Mouse (Mus musculus) fibroblast of lung, adult 2 months (primary cell): Measurements from ENCODE around the gene Gm49353.

Experiments
- DNase-seq: peaks from one replicate; pipeline ENCODE4 v3.0.0-alpha.2; 2011; ENCODE audit warnings: low read depth

Gene Gm49353

DNA sequence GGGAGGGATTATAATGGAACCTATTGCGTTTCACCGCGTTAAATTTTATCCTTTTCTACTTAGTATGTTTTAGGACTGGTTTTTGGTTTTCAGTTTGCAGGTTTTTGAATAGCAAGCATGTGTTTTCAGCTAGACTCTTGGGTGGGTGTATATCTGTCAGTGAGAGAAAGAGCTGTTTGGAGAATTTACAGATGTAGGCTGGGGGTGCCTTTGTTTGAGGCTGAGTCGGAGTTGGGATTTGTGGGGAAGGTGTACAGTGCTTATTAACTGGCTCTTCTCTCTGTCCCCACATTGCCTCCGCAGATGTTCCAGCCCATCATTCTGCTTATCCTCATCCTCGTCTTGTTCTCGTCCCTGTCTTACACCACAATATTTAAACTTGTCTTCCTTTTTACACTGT lies at the start of gene Gm49353:
Gene Gm49353, plus strand, starts transcription at position 313 of the 400 bp plus-strand sequence.
- no peak for DNase-seq

DNA sequence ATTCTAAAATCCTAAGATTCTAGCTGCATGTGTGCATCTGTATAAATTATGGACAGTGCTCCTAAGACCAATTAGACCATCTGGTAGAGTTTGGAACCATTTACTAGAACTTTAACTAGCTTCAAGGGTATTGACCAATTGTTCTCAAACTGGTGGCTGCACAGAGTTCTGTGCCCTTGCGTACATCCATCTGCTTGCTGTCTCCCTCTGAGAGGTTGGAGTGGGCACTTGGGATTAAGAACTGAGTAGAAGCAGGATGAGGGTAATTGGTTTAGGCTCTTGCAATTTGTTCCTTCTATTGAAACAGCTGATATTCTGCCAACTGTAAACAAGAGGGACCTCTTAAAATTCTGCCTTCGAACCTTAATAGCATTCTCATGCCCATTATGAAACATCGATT lies 43.5 kb upstream of the Gm49353 start:
- DNase-seq = no peak

DNA sequence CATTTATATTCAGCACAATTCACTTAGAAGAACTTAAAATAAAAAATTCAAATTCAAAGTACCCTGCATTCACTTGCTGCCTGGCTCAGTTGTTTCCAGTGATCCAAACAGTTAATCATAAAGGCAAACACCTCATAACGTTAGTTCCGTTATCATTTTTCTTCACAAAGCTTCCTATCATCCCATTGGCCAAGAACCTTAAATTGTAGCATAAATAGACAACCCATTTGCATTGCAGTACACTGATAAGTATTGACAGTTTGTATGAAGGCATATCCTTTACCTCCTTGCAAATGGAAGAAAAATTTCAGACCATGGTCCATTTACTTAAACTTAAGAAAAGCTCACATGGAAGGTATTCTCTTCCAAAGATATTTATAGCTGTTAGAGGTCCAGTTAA lies 37.1 kb upstream of the Gm49353 start:
- DNase-seq = no peak

DNA sequence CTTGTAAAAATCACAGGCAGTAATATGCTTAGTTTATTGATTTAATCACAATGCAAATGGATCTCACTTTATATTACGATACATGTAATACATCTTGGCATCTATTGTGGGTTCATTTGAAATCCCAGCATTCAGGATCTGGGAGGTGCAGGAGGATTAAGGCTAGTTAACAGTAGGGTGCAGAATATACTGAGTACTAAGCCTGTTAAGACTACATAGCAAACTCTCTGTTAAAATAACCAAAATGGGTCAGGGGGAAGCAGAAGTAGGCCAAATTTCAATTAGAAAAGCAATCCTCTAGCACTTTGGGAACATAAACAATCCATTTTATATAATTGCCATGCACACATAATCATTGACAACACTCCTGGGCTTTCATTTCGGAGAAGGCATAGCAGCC lies 25.0 kb upstream of the Gm49353 start:
- no peak for DNase-seq

DNA sequence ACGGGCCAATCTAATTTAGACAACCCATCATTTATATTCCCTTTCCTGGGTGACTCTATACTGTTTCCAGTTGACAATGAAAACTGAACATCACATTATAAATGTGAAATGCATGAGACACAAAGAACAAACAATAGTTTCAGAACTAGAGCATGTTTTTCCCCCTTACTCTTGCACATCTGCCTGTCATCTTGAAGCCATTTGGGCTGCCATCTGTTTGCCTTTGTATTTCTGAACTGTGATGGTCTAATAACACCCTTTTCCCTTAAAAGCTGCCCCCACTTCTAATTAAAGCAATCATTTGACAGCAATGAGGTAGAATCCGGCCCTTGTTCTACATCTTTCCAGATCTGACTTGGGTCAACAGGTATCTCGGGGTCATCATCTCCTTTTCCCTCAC lies 23.1 kb upstream of the Gm49353 start:
- DNase-seq = no peak

DNA sequence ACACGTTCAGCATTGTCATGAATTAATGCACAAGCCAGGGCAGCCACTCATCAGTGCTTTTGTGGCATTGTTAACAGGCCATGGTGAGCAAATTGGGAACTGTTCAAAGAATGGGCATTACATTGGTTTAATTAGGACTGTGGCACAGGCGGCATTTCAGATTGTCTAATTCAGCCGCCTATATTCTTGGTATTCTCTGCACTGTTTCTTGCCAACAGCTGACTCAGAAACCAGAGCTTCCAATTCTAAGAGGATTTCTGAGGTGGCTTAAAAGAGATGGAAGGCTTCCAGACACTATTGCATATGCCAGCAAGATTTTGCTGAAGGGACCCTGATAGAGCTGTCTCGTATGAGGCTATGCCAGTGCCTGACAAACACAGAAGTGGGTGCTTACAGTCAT lies 21.9 kb upstream of the Gm49353 start:
- no peak for DNase-seq

DNA sequence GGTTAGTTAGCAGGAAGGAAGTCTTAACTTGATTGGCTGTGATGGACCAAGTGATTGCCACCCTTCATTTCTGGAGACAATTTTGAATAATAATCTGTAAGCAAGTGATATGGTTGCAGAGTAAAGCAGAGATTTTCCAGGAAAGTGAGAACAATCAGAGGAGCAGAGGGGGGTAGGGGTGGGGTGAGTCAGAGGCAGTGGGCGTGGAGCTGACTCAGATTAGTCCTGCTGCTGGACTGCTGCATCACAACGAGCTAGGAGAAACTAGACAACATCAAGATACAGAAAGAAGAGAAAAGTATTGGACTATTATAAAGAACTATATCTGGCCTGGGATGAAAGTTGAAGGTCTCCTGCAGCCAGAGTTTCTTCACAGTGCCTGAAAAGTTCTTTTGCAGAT lies 20.8 kb upstream of the Gm49353 start:
- no peak for DNase-seq

DNA sequence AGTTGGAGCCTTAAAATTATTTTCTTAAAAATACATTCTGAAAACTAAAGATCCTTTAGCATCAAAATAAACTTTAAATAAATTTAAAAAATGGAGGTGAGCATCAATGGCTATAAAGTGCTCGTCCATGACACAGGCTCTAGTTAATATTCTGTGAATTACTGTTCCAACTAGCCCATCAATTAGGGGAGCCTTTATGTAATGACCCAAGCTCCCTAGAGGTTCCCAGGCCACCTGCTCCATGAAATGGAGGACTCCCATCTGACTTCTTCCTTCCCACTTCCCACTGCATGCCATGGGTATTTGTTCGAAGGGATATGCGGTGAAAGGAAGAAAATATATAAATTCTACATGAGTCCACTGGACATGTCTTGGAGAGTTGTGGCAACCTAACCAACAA lies 18.5 kb upstream of the Gm49353 start:
- no peak for DNase-seq

DNA sequence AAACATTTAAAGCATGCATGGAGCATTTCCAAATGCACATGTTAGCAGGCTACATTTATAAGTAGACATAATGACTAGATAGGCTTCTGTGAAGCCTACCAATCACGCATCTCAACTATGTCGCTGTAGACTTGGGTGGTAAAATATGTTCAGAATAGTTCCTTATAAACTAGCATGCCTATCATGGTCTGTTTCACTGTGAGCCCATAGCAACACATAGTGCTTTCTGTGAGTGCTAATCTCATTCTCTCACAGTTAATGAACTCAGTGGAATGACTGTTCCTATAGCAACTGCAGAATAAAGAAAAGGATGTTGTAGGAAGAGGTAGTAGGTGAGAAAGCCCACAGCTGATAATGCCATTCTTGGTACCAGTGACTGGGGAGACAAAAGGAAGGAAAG lies 17.7 kb upstream of the Gm49353 start:
- no peak for DNase-seq

DNA sequence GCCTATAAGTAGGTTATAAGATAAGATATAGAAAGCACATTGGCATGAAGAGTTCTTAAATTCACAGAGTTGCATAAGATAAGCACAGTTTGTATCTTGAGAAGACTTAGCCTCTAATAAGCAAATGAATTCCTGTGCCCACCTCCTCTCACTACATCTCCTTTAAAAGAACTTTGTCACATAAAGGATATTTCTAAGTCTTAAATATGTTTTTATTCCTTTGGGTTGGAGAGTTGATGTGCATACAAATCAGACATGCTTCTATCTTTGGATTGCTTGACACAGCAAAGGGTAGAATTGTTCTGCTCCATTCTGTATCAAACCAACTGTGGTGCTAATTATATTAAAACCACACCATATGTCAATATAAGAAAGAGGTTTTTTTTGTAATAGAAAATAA lies 5.0 kb upstream of the Gm49353 start:
- DNase-seq = no peak

DNA sequence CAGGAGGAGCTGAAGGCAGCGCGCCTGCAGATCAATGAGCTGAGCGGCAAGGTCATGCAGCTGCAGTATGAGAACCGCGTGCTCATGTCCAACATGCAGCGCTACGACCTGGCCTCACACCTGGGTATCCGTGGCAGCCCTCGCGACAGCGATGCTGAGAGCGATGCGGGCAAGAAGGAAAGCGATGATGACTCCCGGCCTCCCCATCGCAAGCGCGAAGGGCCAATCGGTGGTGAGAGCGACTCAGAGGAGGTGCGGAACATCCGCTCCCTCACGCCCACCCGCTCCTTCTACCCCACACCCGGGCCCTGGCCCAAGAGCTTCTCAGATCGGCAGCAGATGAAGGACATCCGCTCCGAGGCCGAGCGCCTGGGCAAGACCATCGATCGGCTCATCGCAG lies 1.9 kb upstream of the Gm49353 start:
- DNase-seq = no peak

DNA sequence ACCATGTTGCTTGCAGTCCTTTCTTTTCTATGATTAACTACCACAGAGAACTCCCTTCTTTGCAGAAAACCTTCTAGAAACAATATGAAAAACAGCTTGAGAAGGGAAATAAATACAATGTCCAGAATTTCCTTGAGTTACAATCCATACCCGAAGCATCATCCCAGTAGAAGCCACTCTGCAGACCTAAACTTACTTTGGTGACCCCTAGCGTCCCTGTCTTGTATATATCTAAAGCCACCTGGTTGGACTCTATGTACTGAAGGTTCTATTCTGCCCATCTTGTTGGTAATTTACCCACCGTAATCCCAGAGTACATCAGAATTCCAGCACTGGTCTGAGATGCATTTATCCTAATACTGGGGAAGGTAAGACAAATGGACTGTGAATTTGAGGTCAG lies 1.1 kb downstream of the Gm49353 start:
- DNase-seq = no peak

DNA sequence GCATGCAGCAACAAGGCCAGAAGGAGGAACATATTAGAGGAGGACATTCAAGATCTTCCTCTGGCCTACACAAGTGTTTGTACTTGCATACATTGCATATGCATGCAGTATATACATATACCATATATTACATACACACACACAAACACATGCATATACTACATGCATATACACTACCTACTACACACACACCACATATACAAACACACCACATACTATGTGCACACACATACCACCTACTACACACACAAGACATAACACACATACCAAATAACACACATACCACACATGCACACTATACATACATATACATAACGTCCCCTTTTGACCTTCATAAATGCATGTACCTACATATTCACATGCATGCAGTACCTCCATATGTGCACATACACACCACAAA lies 1.9 kb downstream of the Gm49353 start:
- no peak for DNase-seq

DNA sequence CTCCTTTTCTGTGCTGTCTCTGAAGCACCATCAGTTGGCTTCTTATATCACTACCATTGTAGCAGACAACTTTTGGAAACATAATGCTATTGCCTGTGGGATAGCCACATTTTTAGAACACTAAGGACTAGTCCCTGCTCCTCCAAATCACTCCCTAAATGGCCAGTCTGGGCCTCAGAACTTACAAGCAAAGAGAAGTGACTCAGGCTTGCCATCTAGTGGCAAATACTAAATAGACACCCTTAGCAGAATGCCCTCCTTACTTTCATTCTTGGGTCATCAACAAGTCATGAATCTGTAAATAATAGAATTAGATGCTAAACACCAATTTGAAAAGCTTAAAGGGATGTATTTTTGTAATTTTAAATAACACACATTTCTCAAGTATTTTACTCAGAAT lies 8.0 kb downstream of the Gm49353 start:
- peak; percentile 22 for DNase-seq

DNA sequence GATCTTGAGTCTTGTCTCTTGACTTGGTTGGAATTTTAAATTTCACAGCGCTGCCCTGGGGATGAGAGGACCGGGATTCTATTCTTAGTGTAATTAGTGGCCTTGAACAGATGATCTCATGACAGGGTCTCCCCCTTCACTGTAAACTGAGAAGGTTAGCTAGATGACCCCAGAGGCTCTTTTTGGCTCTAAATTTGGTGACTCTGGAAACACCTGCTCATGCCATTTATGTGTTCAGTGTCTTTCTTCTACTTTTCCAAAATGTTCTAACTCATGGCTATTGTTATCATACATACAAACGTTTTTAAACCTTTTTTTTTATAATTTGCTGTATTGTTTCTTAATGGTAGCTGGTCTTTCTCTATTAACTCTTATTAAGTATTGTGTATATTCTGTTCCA lies 10.0 kb downstream of the Gm49353 start:
- DNase-seq = no peak

DNA sequence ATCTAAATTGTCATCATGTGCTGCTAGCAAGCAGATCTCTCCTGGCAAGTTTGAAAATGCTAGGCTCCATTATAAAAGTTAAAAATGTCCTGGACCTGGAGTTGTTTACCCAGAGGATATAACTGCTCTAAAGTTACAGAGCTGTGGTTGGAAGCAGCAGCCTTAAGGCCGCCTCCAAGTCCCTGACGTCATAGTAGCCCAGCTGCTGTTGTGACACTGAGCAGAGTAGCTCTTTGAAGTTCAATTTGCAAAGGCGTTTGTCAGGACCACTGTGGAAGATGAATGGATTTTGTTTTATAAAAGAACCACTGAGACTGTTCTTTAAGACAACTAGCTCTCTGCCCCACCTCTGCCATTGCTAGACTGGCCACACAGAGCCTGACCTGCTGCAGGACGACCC lies 12.7 kb downstream of the Gm49353 start, which contains the start of gene 9330159F19Rik:
Gene 9330159F19Rik, plus strand, starts transcription at position 154 of the 400 bp plus-strand sequence.
- no peak for DNase-seq

DNA sequence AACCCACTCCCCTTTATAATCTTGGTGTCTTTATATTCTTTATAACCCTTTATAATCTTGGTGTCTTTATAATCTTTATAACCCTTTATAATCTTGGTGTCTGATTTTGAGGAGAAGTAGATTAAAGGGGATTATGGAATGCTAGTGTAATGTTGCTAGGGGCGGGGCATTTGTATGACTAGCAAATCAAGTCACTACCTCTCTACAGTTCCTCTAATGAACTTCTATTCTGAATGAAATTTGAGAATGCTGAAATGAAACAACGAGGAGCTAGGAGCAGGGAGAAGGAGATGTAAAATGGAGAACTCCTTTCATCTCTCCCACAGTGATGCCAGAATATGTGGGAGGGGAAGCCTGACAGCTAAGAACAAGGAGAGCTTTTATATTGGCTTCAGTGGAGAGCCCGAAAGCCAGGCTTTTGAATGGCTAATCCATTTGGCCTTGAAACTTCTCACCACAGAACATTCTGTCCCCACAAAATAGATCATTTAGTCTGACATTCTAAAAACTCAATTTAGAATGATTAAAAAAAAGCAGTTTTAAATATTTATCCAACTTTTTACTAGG lies 14.9 kb downstream of the Gm49353 start:
- DNase-seq = no peak

DNA sequence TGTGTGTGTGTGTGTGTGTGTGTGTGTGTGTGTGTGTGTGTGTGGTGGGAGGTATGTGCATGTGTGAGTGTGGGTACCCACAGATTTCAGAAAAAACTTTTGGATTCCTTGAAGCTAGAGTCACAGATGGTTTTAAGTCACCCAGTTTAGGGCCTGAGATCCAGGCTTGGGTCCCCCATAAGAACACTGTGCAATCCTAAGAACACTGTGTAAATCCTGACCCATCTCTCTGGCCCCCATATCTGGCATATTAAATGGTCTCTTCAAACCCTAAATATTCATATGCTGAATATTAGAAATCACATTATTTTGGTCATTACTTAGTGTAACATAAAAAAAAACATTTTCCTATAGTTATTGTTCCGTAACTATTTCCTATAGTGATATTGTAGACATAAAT lies 18.2 kb downstream of the Gm49353 start:
- no peak for DNase-seq

DNA sequence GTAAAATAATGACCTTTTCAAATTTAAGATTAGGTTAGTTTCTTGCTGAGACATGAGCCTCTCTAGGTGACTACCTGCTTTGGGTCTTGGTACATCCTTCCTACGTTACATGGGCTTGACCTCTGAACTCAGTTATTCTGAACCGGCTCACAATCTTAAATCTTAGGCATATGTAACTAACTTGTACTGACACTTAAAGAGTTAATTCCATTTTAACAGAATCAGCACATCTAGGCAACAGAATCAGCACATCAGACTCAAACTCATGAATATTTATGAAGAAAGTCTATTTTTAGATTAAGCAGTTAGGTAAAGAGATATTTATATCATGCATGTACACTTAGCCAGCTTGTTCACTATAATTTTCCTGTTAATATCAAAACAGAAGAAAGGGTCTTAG lies 18.7 kb downstream of the Gm49353 start:
- no peak for DNase-seq

DNA sequence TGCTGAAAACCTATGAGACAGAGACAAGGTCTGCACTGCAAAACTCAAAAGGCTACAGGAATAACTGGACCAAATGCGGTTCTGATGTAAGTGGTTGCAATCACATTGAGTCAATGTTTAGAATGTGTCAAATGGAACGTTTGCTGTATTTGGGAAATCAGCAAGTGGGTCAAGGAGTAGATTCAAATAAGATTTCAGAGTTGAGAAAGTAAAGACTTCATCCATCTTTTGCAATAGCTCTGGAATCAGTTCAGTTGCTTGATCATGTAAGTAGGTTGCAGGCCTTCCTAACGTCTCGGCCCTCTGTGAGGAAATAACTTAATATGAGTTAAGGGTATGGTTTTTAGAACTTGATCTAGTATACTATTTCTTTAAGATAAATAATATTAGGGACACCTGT lies 26.6 kb downstream of the Gm49353 start:
- DNase-seq = no peak

DNA sequence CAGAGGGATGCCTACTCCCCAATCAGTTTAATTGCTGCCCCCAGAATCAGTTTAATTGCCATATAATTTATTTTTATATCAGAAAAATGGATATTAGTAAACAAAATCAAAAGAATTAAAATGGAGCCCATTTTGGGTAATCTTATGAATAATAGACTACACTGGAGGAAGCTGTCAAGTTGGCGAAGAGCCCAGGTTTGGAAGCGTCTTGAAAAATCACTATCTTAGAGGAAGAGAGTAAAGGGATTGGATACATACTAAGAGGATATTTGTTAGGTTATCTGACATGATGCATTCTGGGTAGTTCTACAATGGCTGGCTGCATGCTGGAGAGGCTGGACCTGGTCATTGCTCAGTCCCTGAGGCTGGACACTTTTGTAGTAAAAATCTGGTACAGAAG lies 32.5 kb downstream of the Gm49353 start:
- DNase-seq = no peak
